Mouse (Mus musculus) G1E (cell line): Measurements from ENCODE around the gene Trim24.
"Not testable (repeated sequence)": the region's sequence is repeated elsewhere in the genome, so short reads cannot be mapped to it uniquely, and the experiment has no call there.

Source experiments
- CTCF ChIP-seq: IDR thresholded peaks from 2 replicates; pipeline ENCODE4 v1.5.1; 2012; ENCODE audit warnings: low read depth, low read length, inconsistent platforms, mixed read lengths
- GATA1 ChIP-seq: IDR thresholded peaks from 2 replicates; pipeline ENCODE4 v1.6.1; 2012; ENCODE audit warnings: borderline replicate concordance, low read length, inconsistent platforms, mixed read lengths
- GATA2 ChIP-seq: IDR thresholded peaks from 2 replicates; pipeline ENCODE4 v1.6.1; 2012; ENCODE audit warnings: low read depth, low read length, inconsistent platforms, borderline replicate concordance
- POLR2AphosphoS5 ChIP-seq: IDR thresholded peaks from 2 replicates; pipeline ENCODE4 v1.6.1; 2012; ENCODE audit warnings: low read depth, low read length, inconsistent platforms; ENCODE audit not compliant: insufficient replicate concordance
- TAL1 ChIP-seq: conservative IDR thresholded peaks from 2 replicates; pipeline ENCODE4 v1.6.1; 2012; ENCODE audit warnings: low read depth, low read length, inconsistent platforms, mixed read lengths

- not testable (repeated sequence) for TF ChIP-seq CTCF, TAL1, GATA1, POLR2AphosphoS5, GATA2
Measured at GRCm38 (mm10) chr6:37844947-37845346, 25.7 kb upstream of the Trim24 start.
